Mouse (Mus musculus): Measurements from ENCODE around the gene Chat. TPM values are rescaled to one million over a fixed set of nuclear protein-coding genes. Genes with fewer than 3 reads are reported as not detected.

Chat gene
- polyA plus RNA-seq (2015; fragmentation: Nextera tagmentation; extraction: Ambion mirVana) = 0.10 TPM in 1 of 2 replicates, not detected in the other

DNA sequence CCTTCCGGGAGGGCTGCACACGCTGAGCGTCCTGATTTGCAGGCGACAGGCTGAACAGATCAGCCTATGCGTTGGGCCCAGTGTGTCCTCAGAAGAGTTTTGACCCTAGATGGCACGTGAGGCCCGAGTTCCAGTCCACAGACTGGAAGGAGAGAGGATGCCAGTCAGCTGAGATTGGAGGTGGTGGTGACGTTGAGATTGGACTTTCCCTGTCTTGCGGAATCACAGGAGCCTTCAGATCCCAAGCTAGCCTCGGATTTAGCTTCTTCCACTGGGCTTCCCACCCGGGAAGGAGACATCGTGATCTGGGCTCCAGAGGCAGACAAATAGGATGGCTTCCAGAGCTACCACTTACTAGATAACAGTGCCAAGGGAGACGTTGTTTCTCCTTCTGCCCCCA is at the start of gene Chat:
Chat (minus strand) TSS at position 101 of the 400 bp plus-strand sequence.
- no peaks in the 10 kb centered on the region for H3K9me3 ChIP-seq (replicated peaks; ENCODE audit: low read length)
- no peaks in the 10 kb centered on the region for H3K36me3 ChIP-seq (ENCODE audit: insufficient read depth, low read length)
- TF ChIP-seq CTCF (IDR thresholded peaks at IDR 0.05; ENCODE audit: low read depth) = no peak
- H3K27ac ChIP-seq = no peak within 1 kb of the TSS
- ATAC-seq (replicated peaks; ENCODE audit: low FRiP score, low read depth) (no peak), DNase-seq (ENCODE audit: low spot score) (no peak)
- no peak within 1 kb of the TSS for H3K9ac ChIP-seq (ENCODE audit: low read depth, low read length)
- no peaks in the 10 kb centered on the region for H3K4me1 ChIP-seq (replicated peaks; ENCODE audit: insufficient read depth, low read length)
- WGBS = 16% methylated on average over 13 of the region's 13 CpGs
- peaks cover 72% of the 10 kb centered on the region for H3K27me3 ChIP-seq (ENCODE audit: insufficient read depth, low read length)
- H3K4me3 ChIP-seq (replicated peaks; ENCODE audit: low read depth, low read length) = peak within 1 kb of the TSS; percentile 16
- peak within 1 kb of the TSS; percentile 44 for H3K4me2 ChIP-seq (ENCODE audit: low read length)

DNA sequence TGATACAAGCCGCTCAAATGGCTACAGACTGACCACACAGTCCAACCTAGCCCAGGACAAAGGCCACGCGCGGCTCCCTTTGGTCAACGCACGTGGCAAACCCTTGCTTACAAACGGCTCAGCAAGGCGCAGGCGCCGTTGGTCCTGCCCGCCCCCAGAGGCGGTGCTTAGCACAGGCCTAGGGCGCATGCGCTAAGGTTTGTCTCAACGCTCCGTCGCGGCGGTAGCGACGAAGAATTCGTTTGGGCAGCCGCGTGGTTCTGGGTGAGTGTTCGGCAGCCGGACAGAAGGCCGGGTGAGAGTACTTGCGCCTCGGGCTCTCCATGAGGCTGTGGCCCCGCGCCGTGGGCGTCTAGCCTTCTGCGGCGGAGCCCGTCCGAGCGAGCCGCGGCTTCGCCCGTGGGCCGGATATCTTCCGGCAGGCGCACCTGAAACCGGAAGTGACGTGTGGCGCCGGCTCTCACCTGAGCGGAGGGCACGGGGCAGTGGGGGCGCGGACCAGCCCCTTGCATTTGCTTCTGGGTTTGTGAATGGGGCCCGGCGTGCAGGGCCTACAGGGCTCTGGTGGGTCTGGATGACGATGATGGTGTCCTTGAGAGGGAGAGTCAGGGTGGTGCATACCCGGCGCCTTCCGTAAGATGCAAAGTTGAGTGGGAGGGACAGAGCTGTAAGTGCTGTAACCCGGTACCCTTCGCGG is 47.7 kb upstream of the Chat start, which contains the start of gene Ercc6:
Ercc6 (plus strand) TSS at position 186 of the 697 bp plus-strand sequence.
- Histone ChIP-seq H3K27ac (peak within 1 kb of the TSS; percentile 38; the same call in 1 of the 2 replicates), H3K9ac (ENCODE audit: low read depth, low read length) (peak within 1 kb of the TSS; percentile 68), H3K4me2 (ENCODE audit: low read length) (peak within 1 kb of the TSS; percentile 72), H3K36me3 (ENCODE audit: insufficient read depth, low read length) (peaks cover 7% of the 10 kb centered on the region; the same call in 1 of the 2 replicates), H3K9me3 (replicated peaks; ENCODE audit: low read length) (no peaks in the 10 kb centered on the region), H3K4me3 (replicated peaks; ENCODE audit: low read depth, low read length) (peak within 1 kb of the TSS; percentile 62), H3K27me3 (ENCODE audit: insufficient read depth, low read length) (no peaks in the 10 kb centered on the region), H3K4me1 (replicated peaks; ENCODE audit: insufficient read depth, low read length) (no peaks in the 10 kb centered on the region)
- DNase-seq (ENCODE audit: low spot score) = peak; percentile 97
- TF ChIP-seq CTCF (IDR thresholded peaks at IDR 0.05; ENCODE audit: low read depth) = peak; percentile 25; the same call in 1 of the 2 replicates
- WGBS = under 1% methylated on average over 62 of the region's 62 CpGs
- peak; percentile 97 for ATAC-seq (replicated peaks; ENCODE audit: low FRiP score, low read depth)

GRCm38 (mm10) chr14:32512912-32513311 is 47.1 kb upstream of the Chat start:
- ATAC-seq (replicated peaks; ENCODE audit: low FRiP score, low read depth) (0 out of 2 replicates have a peak, but pooled peaks have one; percentile 4), DNase-seq (ENCODE audit: low spot score) (no peak)
- Histone ChIP-seq H3K27ac (no peak overlapping the region), H3K9ac (ENCODE audit: low read depth, low read length) (peak overlapping the region; percentile 68; the same call in 1 of the 2 replicates), H3K36me3 (ENCODE audit: insufficient read depth, low read length) (0 out of 2 replicates have a peak, but pooled peaks cover 7% of the 10 kb centered on the region), H3K4me3 (replicated peaks; ENCODE audit: low read depth, low read length) (0 out of 2 replicates have a peak overlapping the region, but pooled peaks have one; percentile 62), H3K9me3 (replicated peaks; ENCODE audit: low read length) (no peaks in the 10 kb centered on the region), H3K27me3 (ENCODE audit: insufficient read depth, low read length) (no peaks in the 10 kb centered on the region), H3K4me2 (ENCODE audit: low read length) (peak overlapping the region; percentile 72; the same call in 1 of the 2 replicates), H3K4me1 (replicated peaks; ENCODE audit: insufficient read depth, low read length) (no peaks in the 10 kb centered on the region)
- TF ChIP-seq CTCF (IDR thresholded peaks at IDR 0.05; ENCODE audit: low read depth) = no peak
- 45% methylated on average over 9 of the region's 9 CpGs for WGBS

DNA sequence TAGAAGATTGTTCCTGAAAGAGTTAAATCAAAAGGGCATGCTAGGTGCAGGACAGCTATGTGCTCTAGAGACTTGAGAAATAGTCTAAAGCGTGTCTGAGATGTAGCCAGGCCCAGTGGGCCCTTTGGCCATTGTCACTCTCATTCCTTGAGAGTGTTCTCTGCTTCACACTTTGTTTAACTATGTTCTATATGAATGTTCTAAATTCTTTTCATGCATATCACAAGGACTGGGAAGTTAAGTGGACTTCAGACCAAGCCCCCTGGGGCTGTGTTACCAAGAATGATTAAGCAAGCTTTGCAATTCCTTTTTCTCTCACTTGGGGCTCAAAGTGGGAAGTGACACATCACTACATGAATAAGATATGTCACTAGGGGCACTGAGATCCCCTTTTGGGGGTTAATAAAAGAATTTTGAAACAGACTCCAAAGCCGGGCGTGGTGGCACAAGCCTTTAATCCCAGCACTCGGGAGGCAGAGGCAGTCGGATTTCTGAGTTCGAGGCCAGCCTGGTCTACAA is 43.7 kb upstream of the Chat start:
- Histone ChIP-seq H3K9me3 (replicated peaks; ENCODE audit: low read length) (no peaks in the 10 kb centered on the region), H3K4me3 (replicated peaks; ENCODE audit: low read depth, low read length) (no peak overlapping the region), H3K27me3 (ENCODE audit: insufficient read depth, low read length) (no peaks in the 10 kb centered on the region), H3K9ac (ENCODE audit: low read depth, low read length) (no peak overlapping the region), H3K27ac (no peak overlapping the region), H3K4me1 (replicated peaks; ENCODE audit: insufficient read depth, low read length) (no peaks in the 10 kb centered on the region), H3K36me3 (ENCODE audit: insufficient read depth, low read length) (no peaks in the 10 kb centered on the region), H3K4me2 (ENCODE audit: low read length) (no peak overlapping the region)
- TF ChIP-seq CTCF (IDR thresholded peaks at IDR 0.05; ENCODE audit: low read depth) = no peak
- DNase-seq (ENCODE audit: low spot score) (no peak), ATAC-seq (replicated peaks; ENCODE audit: low FRiP score, low read depth) (no peak)
- 81% methylated on average over 6 of the region's 6 CpGs for WGBS

GRCm38 (mm10) chr14:32508105-32508835 is 42.5 kb upstream of the Chat start:
- H3K27ac ChIP-seq = no peak overlapping the region
- H3K4me2 ChIP-seq (ENCODE audit: low read length) = no peak overlapping the region
- no peak for DNase-seq (ENCODE audit: low spot score)
- H3K36me3 ChIP-seq (ENCODE audit: insufficient read depth, low read length) = no peaks in the 10 kb centered on the region
- H3K4me3 ChIP-seq (replicated peaks; ENCODE audit: low read depth, low read length) = no peak overlapping the region
- no peaks in the 10 kb centered on the region for H3K9me3 ChIP-seq (replicated peaks; ENCODE audit: low read length)
- 53% methylated on average over 10 of the region's 10 CpGs for WGBS
- no peak for TF ChIP-seq CTCF (IDR thresholded peaks at IDR 0.05; ENCODE audit: low read depth)
- no peak overlapping the region for H3K9ac ChIP-seq (ENCODE audit: low read depth, low read length)
- H3K27me3 ChIP-seq (ENCODE audit: insufficient read depth, low read length) = no peaks in the 10 kb centered on the region
- H3K4me1 ChIP-seq (replicated peaks; ENCODE audit: insufficient read depth, low read length) = no peaks in the 10 kb centered on the region
- ATAC-seq (replicated peaks; ENCODE audit: low FRiP score, low read depth) = no peak

GRCm38 (mm10) chr14:32507216-32507615 is 41.4 kb upstream of the Chat start:
- Histone ChIP-seq H3K4me3 (replicated peaks; ENCODE audit: low read depth, low read length) (no peak overlapping the region), H3K27me3 (ENCODE audit: insufficient read depth, low read length) (no peaks in the 10 kb centered on the region), H3K4me1 (replicated peaks; ENCODE audit: insufficient read depth, low read length) (no peaks in the 10 kb centered on the region), H3K27ac (no peak overlapping the region), H3K36me3 (ENCODE audit: insufficient read depth, low read length) (no peaks in the 10 kb centered on the region), H3K9me3 (replicated peaks; ENCODE audit: low read length) (no peaks in the 10 kb centered on the region), H3K9ac (ENCODE audit: low read depth, low read length) (no peak overlapping the region), H3K4me2 (ENCODE audit: low read length) (no peak overlapping the region)
- ATAC-seq (replicated peaks; ENCODE audit: low FRiP score, low read depth) = no peak
- DNase-seq (ENCODE audit: low spot score) = no peak
- no peak for TF ChIP-seq CTCF (IDR thresholded peaks at IDR 0.05; ENCODE audit: low read depth)
- 79% methylated on average over 4 of the region's 4 CpGs for WGBS
